Mouse (Mus musculus): ENCODE results near the gene Zfp91.

DNA sequence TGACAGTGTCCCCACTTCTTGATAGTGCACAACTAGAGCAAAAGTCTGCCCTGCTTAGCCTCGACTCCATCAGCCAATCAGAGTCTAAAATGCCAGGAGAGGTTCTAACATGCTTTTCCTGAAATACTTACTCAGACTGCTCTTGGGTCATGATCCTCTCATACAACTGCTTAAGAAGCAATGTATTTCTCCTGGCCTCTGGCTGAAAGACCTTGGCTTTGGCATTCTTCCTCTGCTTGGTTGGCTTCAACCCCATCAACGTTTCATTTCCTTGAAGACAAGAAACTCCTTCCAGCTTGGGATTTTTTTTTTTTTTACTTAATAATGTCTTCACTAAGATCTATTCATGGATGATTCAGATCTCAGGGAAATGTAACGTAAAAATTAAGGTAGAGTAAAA lies 39.6 kb downstream of the Zfp91 start:
- TF ChIP-seq GATA1 (IDR thresholded peaks at IDR 0.05; ENCODE audit: low read length) (no peak), TAL1 (IDR thresholded peaks at IDR 0.05; ENCODE audit: low read length) (no peak)

Measured in erythroblast, embryonic 14.5 days (primary cell).